Mouse (Mus musculus) CH12.LX (cell line): ENCODE results near the gene Zg16. TPM values are rescaled to one million over a fixed set of nuclear protein-coding genes. Genes with fewer than 3 reads are reported as not detected.

ENCODE experiments used
- DNase-seq: peaks from one replicate; pipeline ENCODE4 v3.0.0-alpha.2; 2013; ENCODE audit errors: extremely low read depth
- H3K27ac ChIP-seq: 2 replicates; pipeline ENCODE4 v1.5.1; 2012; ENCODE audit warnings: low read depth, mild to moderate bottlenecking, control low read depth, moderate library complexity; ENCODE audit not compliant: insufficient read depth
- H3K27me3 ChIP-seq: replicated peaks from 2 replicates; pipeline ENCODE3; 2012; ENCODE audit warnings: inconsistent platforms
- H3K36me3 ChIP-seq, 2 experiments: replicated peaks in 1 of 2; 2 replicates each; pipeline versions ENCODE3 to v1.6.1; 2012; ENCODE audit warnings: inconsistent platforms in 1 of 2, low read length in 1 of 2, mild to moderate bottlenecking in 1 of 2, mixed read lengths in 1 of 2, moderate library complexity in 1 of 2; ENCODE audit not compliant: control insufficient read depth in 1 of 2, insufficient read depth in 1 of 2
- H3K4me1 ChIP-seq, 2 experiments: 2 replicates each; pipeline ENCODE4 v1.6.1; 2012; ENCODE audit warnings: inconsistent platforms in 1 of 2, moderate library complexity in 1 of 2; ENCODE audit not compliant: insufficient read depth in 2 of 2, control insufficient read depth in 1 of 2
- H3K4me2 ChIP-seq: 2 replicates; pipeline ENCODE4 v1.6.1; 2012; ENCODE audit warnings: low read depth, mild to moderate bottlenecking, control low read depth; ENCODE audit not compliant: poor library complexity, insufficient read depth, severe bottlenecking
- H3K4me3 ChIP-seq, 3 experiments: fragments of 150-350 bp in 1 of 3; sonication (generic) in 1 of 3; replicated peaks in 1 of 3; 2 replicates each; pipeline versions ENCODE3 to v1.5.1; 2011 to 2012; ENCODE audit warnings: low read depth in 2 of 3, low read length in 2 of 3, mild to moderate bottlenecking in 2 of 3, moderate library complexity in 2 of 3, control low read depth in 1 of 3, improper control_type of control experiment in 1 of 3, inconsistent platforms in 1 of 3, mixed read lengths in 1 of 3; ENCODE audit not compliant: poor library complexity in 1 of 3
- H3K79me2 ChIP-seq: replicated peaks from 2 replicates; pipeline ENCODE4 v1.6.1; 2012; ENCODE audit warnings: mild to moderate bottlenecking, moderate library complexity; ENCODE audit not compliant: control insufficient read depth, poor library complexity, insufficient read depth, severe bottlenecking; ENCODE audit errors: extremely low read depth
- H3K9ac ChIP-seq: 2 replicates; pipeline ENCODE4 v1.6.1; 2012; ENCODE audit warnings: low read depth, mild to moderate bottlenecking, control low read depth, moderate library complexity; ENCODE audit not compliant: insufficient read depth
- H3K9me3 ChIP-seq: replicated peaks from 2 replicates; pipeline ENCODE3; 2012; ENCODE audit warnings: low read length, inconsistent platforms, mixed read lengths
- CTCF ChIP-seq, 2 experiments: IDR thresholded peaks in 1 of 2; conservative IDR thresholded peaks in 1 of 2; 2 replicates each; pipeline ENCODE4 v1.5.1; 2011 to 2012; ENCODE audit warnings: low read depth in 2 of 2, low read length in 2 of 2, improper control_type of control experiment in 1 of 2, inconsistent platforms in 1 of 2, mild to moderate bottlenecking in 1 of 2, moderate library complexity in 1 of 2
- E2F4 ChIP-seq: IDR thresholded peaks from 2 replicates; pipeline ENCODE4 v1.6.1; 2011; ENCODE audit warnings: low read depth, low read length, improper control_type of control experiment; ENCODE audit not compliant: insufficient replicate concordance
- EP300 ChIP-seq: IDR thresholded peaks from 2 replicates; pipeline ENCODE4 v1.6.1; 2011; ENCODE audit warnings: low read length, improper control_type of control experiment
- ETS1 ChIP-seq: conservative IDR thresholded peaks from 2 replicates; pipeline ENCODE4 v1.6.1; 2012; ENCODE audit warnings: low read depth, mild to moderate bottlenecking, inconsistent platforms, low read length, improper control_type of control experiment, moderate library complexity
- IRF4 ChIP-seq: IDR thresholded peaks from 2 replicates; pipeline ENCODE4 v1.6.1; 2014; ENCODE audit warnings: low read depth, mild to moderate bottlenecking, inconsistent platforms, low read length, improper control_type of control experiment
- KAT2A ChIP-seq: IDR thresholded peaks from 2 replicates; pipeline ENCODE4 v1.6.1; 2012; ENCODE audit warnings: low read length, improper control_type of control experiment, inconsistent platforms; ENCODE audit not compliant: insufficient replicate concordance
- MAFK ChIP-seq: IDR thresholded peaks from 2 replicates; pipeline ENCODE4 v1.6.1; 2011; ENCODE audit warnings: low read length, improper control_type of control experiment; ENCODE audit not compliant: insufficient replicate concordance
- MAZ ChIP-seq: IDR thresholded peaks from 2 replicates; pipeline ENCODE4 v1.6.1; 2012; ENCODE audit warnings: low read depth, mild to moderate bottlenecking, inconsistent platforms, low read length, improper control_type of control experiment, moderate library complexity
- MYC ChIP-seq: IDR thresholded peaks from 2 replicates; pipeline ENCODE4 v1.6.1; 2011; ENCODE audit warnings: low read depth, mild to moderate bottlenecking, improper control_type of control experiment, low read length
- NRF1 ChIP-seq: IDR thresholded peaks from 2 replicates; pipeline ENCODE4 v1.6.1; 2014; ENCODE audit warnings: low read depth, mild to moderate bottlenecking, inconsistent platforms, low read length, improper control_type of control experiment, moderate library complexity
- POLR2A ChIP-seq: IDR thresholded peaks from 2 replicates; pipeline ENCODE4 v1.6.1; 2011; ENCODE audit warnings: low read depth, mild to moderate bottlenecking, improper control_type of control experiment, low read length
- UBTF ChIP-seq: IDR thresholded peaks from 2 replicates; pipeline ENCODE4 v1.6.1; 2012; ENCODE audit warnings: low read depth, mild to moderate bottlenecking, inconsistent platforms, low read length, improper control_type of control experiment, moderate library complexity
- ZC3H11A ChIP-seq: IDR thresholded peaks from 2 replicates; pipeline ENCODE4 v1.6.1; 2012; ENCODE audit warnings: low read depth, mild to moderate bottlenecking, inconsistent platforms, low read length, improper control_type of control experiment
- dilution Hi-C: fragments of 300-500 bp; cut with MboI; formaldehyde crosslinking; loops from 2 replicates; pipeline ENCODE4 v1.14.3; 2020; ENCODE audit warnings: low sequenced_read_pairs; ENCODE audit not compliant: extremely low pct_unique_long_range_greater_than_20kb, extremely low pct_ligation_motif_present
- in situ Hi-C: fragments of 300-500 bp; cut with MboI; formaldehyde crosslinking; loops from 3 replicates; pipeline ENCODE4 v1.14.3; 2019; ENCODE audit warnings: low sequenced_read_pairs, low pct_ligation_motif_present, low pct_unique_long_range_greater_than_20kb, mixed read lengths
- polyA plus RNA-seq: library from polyadenylated mRNA; unstranded; fragments of >175 nt; gene quantifications from 2 replicates; pipeline ENCODE4 v1.2.1, GENCODE M21; 2012; ENCODE audit warnings: low read depth; ENCODE audit not compliant: insufficient read length
- total RNA-seq, 2 experiments: library from RNA; depleted of rRNA; stranded (reverse); fragments of 300-350 nt in 1 of 2; fragments of >200 nt in 1 of 2; gene quantifications; 2 replicates each; pipeline ENCODE4 v1.2.3; 2012 to 2014

Gene Zg16
- total and polyA plus RNA-seq, 3 experiments = not detected

- H3K4me3 ChIP-seq = no peak overlapping the region
- no peak overlapping the region for H3K4me2 ChIP-seq
- in situ Hi-C loops (no loop called here), dilution Hi-C loops (no loop called here)
- H3K27me3 ChIP-seq = no peaks in the 10 kb centered on the region
- TF ChIP-seq IRF4 (no peak), CTCF (conservative IDR thresholded peaks at IDR 0.05 in 1 of 2, IDR thresholded peaks at IDR 0.05 in 1 of 2; ENCODE audit: low read depth in 2 of 2, low read length in 2 of 2) (peak in 1 of 2 experiments; percentile 36; a peak in 3 of 4 replicates), UBTF (no peak), NRF1 (no peak), KAT2A (no peak), MAFK (peak; percentile 61; the same call in 1 of the 2 replicates), MYC (peak; percentile 66; the same call in 1 of the 2 replicates), POLR2A (no peak)
- peaks cover 14 to 33% of the 10 kb centered on the region in 2 experiments for H3K36me3 ChIP-seq
- DNase-seq = no peak
- no peak overlapping the region for H3K27ac ChIP-seq
- H3K4me1 ChIP-seq = peaks cover 21 to 48% of the 10 kb centered on the region in 2 experiments
- no peaks in the 10 kb centered on the region for H3K9me3 ChIP-seq
- no peak overlapping the region for H3K9ac ChIP-seq
- no peaks in the 10 kb centered on the region for H3K79me2 ChIP-seq
These were observed 82.8 kb downstream of the Zg16 start for GRCm38 (mm10) chr7:127004122-127004875.

GRCm38 (mm10) chr7:127003620-127004019 is 83.5 kb downstream of the Zg16 start:
- Histone ChIP-seq H3K4me2 (no peak overlapping the region), H3K79me2 (no peaks in the 10 kb centered on the region), H3K27me3 (no peaks in the 10 kb centered on the region), H3K9me3 (no peaks in the 10 kb centered on the region), H3K4me1 (peaks cover 15 to 41% of the 10 kb centered on the region in 2 experiments), H3K4me3 (no peak overlapping the region), H3K36me3 (peaks cover 19 to 40% of the 10 kb centered on the region in 2 experiments), H3K9ac (no peak overlapping the region), H3K27ac (no peak overlapping the region)
- TF ChIP-seq EP300 (no peak), UBTF (no peak), ZC3H11A (no peak), NRF1 (no peak), ETS1 (no peak), E2F4 (no peak), MAZ (no peak)
- no peak for DNase-seq
- in situ Hi-C loops (no loop called here), dilution Hi-C loops (no loop called here)

Other genes with a start within 250 kb of the Zg16 start
Only the 20 nearest of the 29 such genes appear.
- 0.08 TPM in 1 of 2 replicates, not detected in the other for gene Asphd1, start 137.7 kb downstream of the Zg16 start, total RNA-seq (2012; rRNA removed)
- gene Asphd1, start 137.7 kb downstream of the Zg16 start, total RNA-seq (2014; rRNA removed) = not detected in 2 replicates
- gene Asphd1, start 137.7 kb downstream of the Zg16 start, polyA plus RNA-seq = 1.3 and 1.8 TPM in 2 replicates
- 7.2 and 8.8 TPM in 2 replicates for gene Sez6l2, start 136.8 kb downstream of the Zg16 start, total RNA-seq (2012; rRNA removed)
- gene Sez6l2, start 136.8 kb downstream of the Zg16 start, total RNA-seq (2014; rRNA removed) = 8.9 and 9.9 TPM in 2 replicates
- 29.2 and 29.3 TPM in 2 replicates for gene Sez6l2, start 136.8 kb downstream of the Zg16 start, polyA plus RNA-seq
- 72.8 and 86.2 TPM in 2 replicates for gene Cdipt, start 111.4 kb downstream of the Zg16 start, total RNA-seq (2012; rRNA removed)
- gene Cdipt, start 111.4 kb downstream of the Zg16 start, total RNA-seq (2014; rRNA removed) = 100 and 108 TPM in 2 replicates
- gene Cdipt, start 111.4 kb downstream of the Zg16 start, polyA plus RNA-seq = 120 and 138 TPM in 2 replicates
- gene Cdiptos, start 111.2 kb downstream of the Zg16 start, total RNA-seq (2012; rRNA removed) = 0.46 and 0.47 TPM in 2 replicates
- gene Cdiptos, start 111.2 kb downstream of the Zg16 start, total RNA-seq (2014; rRNA removed) = not detected in 2 replicates
- gene Cdiptos, start 111.2 kb downstream of the Zg16 start, polyA plus RNA-seq = 0.31 and 0.97 TPM in 2 replicates
- 42.1 and 52.1 TPM in 2 replicates for gene Mvp, start 72.7 kb downstream of the Zg16 start, total RNA-seq (2012; rRNA removed)
- 33.3 and 35.5 TPM in 2 replicates for gene Mvp, start 72.7 kb downstream of the Zg16 start, total RNA-seq (2014; rRNA removed)
- 53.7 and 63.5 TPM in 2 replicates for gene Mvp, start 72.7 kb downstream of the Zg16 start, polyA plus RNA-seq
- gene Pagr1b, start 70.8 kb downstream of the Zg16 start, total RNA-seq (2012; rRNA removed) = 0.25 and 0.30 TPM in 2 replicates
- not detected in 2 replicates for gene Pagr1b, start 70.8 kb downstream of the Zg16 start, total RNA-seq (2014; rRNA removed)
- 2.8 and 6.6 TPM in 2 replicates for gene Pagr1b, start 70.8 kb downstream of the Zg16 start, polyA plus RNA-seq
- 56.9 and 60.0 TPM in 2 replicates for gene Pagr1a, start 70.0 kb downstream of the Zg16 start, total RNA-seq (2012; rRNA removed)
- gene Pagr1a, start 70.0 kb downstream of the Zg16 start, total RNA-seq (2014; rRNA removed) = 12.0 and 24.9 TPM in 2 replicates
- 69.4 and 71.3 TPM in 2 replicates for gene Pagr1a, start 70.0 kb downstream of the Zg16 start, polyA plus RNA-seq
- gene Gm42742, start 66.2 kb downstream of the Zg16 start, total RNA-seq (2012; rRNA removed) = 13.2 and 16.0 TPM in 2 replicates
- 37.1 and 45.1 TPM in 2 replicates for gene Gm42742, start 66.2 kb downstream of the Zg16 start, total RNA-seq (2014; rRNA removed)
- gene Gm42742, start 66.2 kb downstream of the Zg16 start, polyA plus RNA-seq = 6.1 and 14.9 TPM in 2 replicates
- gene Prrt2, start 66.1 kb downstream of the Zg16 start, total RNA-seq (2012; rRNA removed) = not detected in 2 replicates
- gene Prrt2, start 66.1 kb downstream of the Zg16 start, total RNA-seq (2014; rRNA removed) = 0.09 TPM in 1 of 2 replicates, not detected in the other
- 1.2 TPM in 2 replicates for gene Prrt2, start 66.1 kb downstream of the Zg16 start, polyA plus RNA-seq
- gene Maz, start 60.3 kb downstream of the Zg16 start, total RNA-seq (2012; rRNA removed) = 87.0 and 112 TPM in 2 replicates
- 84.5 and 91.2 TPM in 2 replicates for gene Maz, start 60.3 kb downstream of the Zg16 start, total RNA-seq (2014; rRNA removed)
- gene Maz, start 60.3 kb downstream of the Zg16 start, polyA plus RNA-seq = 219 and 241 TPM in 2 replicates
- 54.2 and 63.9 TPM in 2 replicates for gene Kif22, start 44.9 kb downstream of the Zg16 start, total RNA-seq (2012; rRNA removed)
- 58.1 and 65.0 TPM in 2 replicates for gene Kif22, start 44.9 kb downstream of the Zg16 start, total RNA-seq (2014; rRNA removed)
- 81.4 and 86.2 TPM in 2 replicates for gene Kif22, start 44.9 kb downstream of the Zg16 start, polyA plus RNA-seq
- gene AI467606, start 4.0 kb upstream of the Zg16 start, total RNA-seq (2012; rRNA removed) = 15.7 and 19.0 TPM in 2 replicates
- 18.6 and 26.4 TPM in 2 replicates for gene AI467606, start 4.0 kb upstream of the Zg16 start, total RNA-seq (2014; rRNA removed)
- 18.3 and 20.5 TPM in 2 replicates for gene AI467606, start 4.0 kb upstream of the Zg16 start, polyA plus RNA-seq
- gene Qprt, start 34.9 kb upstream of the Zg16 start, total RNA-seq (2012; rRNA removed) = 0.21 and 0.30 TPM in 2 replicates
- gene Qprt, start 34.9 kb upstream of the Zg16 start, total RNA-seq (2014; rRNA removed) = 0.15 TPM in 1 of 2 replicates, not detected in the other
- gene Qprt, start 34.9 kb upstream of the Zg16 start, polyA plus RNA-seq = 0.14 TPM in 1 of 2 replicates, not detected in the other
- gene Spn, start 50.5 kb upstream of the Zg16 start, total RNA-seq (2012; rRNA removed) = 14.4 and 16.3 TPM in 2 replicates
- 2.4 and 2.6 TPM in 2 replicates for gene Spn, start 50.5 kb upstream of the Zg16 start, total RNA-seq (2014; rRNA removed)
- 3.3 and 3.6 TPM in 2 replicates for gene Spn, start 50.5 kb upstream of the Zg16 start, polyA plus RNA-seq
- gene Cd2bp2, start 108.7 kb upstream of the Zg16 start, total RNA-seq (2012; rRNA removed) = 66.8 and 78.5 TPM in 2 replicates
- 62.4 and 63.3 TPM in 2 replicates for gene Cd2bp2, start 108.7 kb upstream of the Zg16 start, total RNA-seq (2014; rRNA removed)
- gene Cd2bp2, start 108.7 kb upstream of the Zg16 start, polyA plus RNA-seq = 57.4 and 72.8 TPM in 2 replicates
- 25.9 and 28.0 TPM in 2 replicates for gene Tbc1d10b, start 121.1 kb upstream of the Zg16 start, total RNA-seq (2012; rRNA removed)
- 17.9 and 18.2 TPM in 2 replicates for gene Tbc1d10b, start 121.1 kb upstream of the Zg16 start, total RNA-seq (2014; rRNA removed)
- 25.6 and 26.6 TPM in 2 replicates for gene Tbc1d10b, start 121.1 kb upstream of the Zg16 start, polyA plus RNA-seq
- 3.0 and 4.2 TPM in 2 replicates for gene Mylpf, start 121.6 kb upstream of the Zg16 start, total RNA-seq (2012; rRNA removed)
- 0.49 and 3.2 TPM in 2 replicates for gene Mylpf, start 121.6 kb upstream of the Zg16 start, total RNA-seq (2014; rRNA removed)
- gene Mylpf, start 121.6 kb upstream of the Zg16 start, polyA plus RNA-seq = 4.1 and 5.2 TPM in 2 replicates
- 17.4 and 18.8 TPM in 2 replicates for gene Zfp553, start 145.7 kb upstream of the Zg16 start, total RNA-seq (2012; rRNA removed)
- gene Zfp553, start 145.7 kb upstream of the Zg16 start, total RNA-seq (2014; rRNA removed) = 8.6 and 9.8 TPM in 2 replicates
- 15.0 and 15.2 TPM in 2 replicates for gene Zfp553, start 145.7 kb upstream of the Zg16 start, polyA plus RNA-seq
- gene Sept1, start 145.8 kb upstream of the Zg16 start, total RNA-seq (2012; rRNA removed) = 73.8 and 92.3 TPM in 2 replicates
- gene Sept1, start 145.8 kb upstream of the Zg16 start, total RNA-seq (2014; rRNA removed) = 42.1 and 42.7 TPM in 2 replicates
- gene Sept1, start 145.8 kb upstream of the Zg16 start, polyA plus RNA-seq = 147 and 171 TPM in 2 replicates
- 26.5 and 29.8 TPM in 2 replicates for gene Zfp771, start 156.9 kb upstream of the Zg16 start, total RNA-seq (2012; rRNA removed)
- gene Zfp771, start 156.9 kb upstream of the Zg16 start, total RNA-seq (2014; rRNA removed) = 23.9 and 27.0 TPM in 2 replicates
- gene Zfp771, start 156.9 kb upstream of the Zg16 start, polyA plus RNA-seq = 34.7 and 35.5 TPM in 2 replicates